Comparison of ENCODE assay signal across 8 mouse cellular contexts in the genomic region with DNA sequence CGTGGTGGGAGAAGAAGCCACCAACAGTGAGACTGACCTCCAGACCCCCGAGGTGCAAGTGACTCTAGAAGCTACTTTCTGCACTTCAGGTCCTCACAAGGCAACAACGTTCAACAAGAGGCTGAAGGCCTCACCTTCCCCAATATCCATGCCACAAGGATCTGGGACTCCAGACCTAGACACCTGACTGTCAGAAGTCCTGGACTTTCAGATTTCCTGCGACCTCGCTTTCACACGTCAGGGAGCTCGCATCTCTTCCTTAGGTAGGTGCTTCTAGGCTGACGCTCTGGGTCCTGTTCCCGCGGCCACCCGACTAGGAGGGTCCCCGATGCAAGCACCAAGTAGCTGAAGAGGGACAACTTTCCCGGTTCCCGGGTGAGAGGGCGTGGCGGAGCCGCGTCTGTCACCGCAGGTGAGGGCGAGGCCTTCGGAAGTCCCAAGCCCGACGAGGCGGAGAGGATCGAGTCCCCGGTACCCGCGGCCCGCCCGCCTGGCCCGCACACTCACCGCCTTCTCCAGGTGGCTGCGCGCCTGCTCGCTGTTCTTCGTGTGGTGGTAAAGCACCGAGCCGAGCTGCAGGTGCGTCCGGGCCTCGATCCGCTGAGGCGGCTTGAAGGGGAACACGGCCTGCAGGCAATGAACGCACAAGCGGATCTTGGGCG. TPM values are rescaled to one million over a fixed set of nuclear protein-coding genes. Genes with fewer than 3 reads are reported as not detected.
DNase-seq lines count a peak whose midpoint lies in the region; ATAC-seq and TF ChIP-seq lines count a peak whose summit lies in the region.

No protein-coding gene starts in this region.

- peak overlapping the region; percentile 65; the same call in 1 of the 2 replicates for H3K27ac ChIP-seq in hindbrain, embryonic 11.5 days (ENCODE audit: low read depth, low read length)
- H3K27ac ChIP-seq in liver, adult 2 months (replicated peaks; ENCODE audit: insufficient read depth, low read depth, low read length): peak overlapping the region; percentile 48

- no peak for TF ChIP-seq CTCF in liver, adult 2 months (IDR thresholded peaks at IDR 0.05; ENCODE audit: low read depth, low read length)

- peak overlapping the region; percentile 100 for H3K4me3 ChIP-seq in hindbrain, embryonic 11.5 days (ENCODE audit: low read depth, low read length)
- H3K4me3 ChIP-seq in liver, adult 2 months (ENCODE audit: insufficient read depth, low read depth, low read length): peak overlapping the region; percentile 91

- H3K36me3 ChIP-seq in hindbrain, embryonic 11.5 days (ENCODE audit: control insufficient read depth, insufficient read depth, low read length): no peaks in the 10 kb centered on the region
- H3K36me3 ChIP-seq in liver, adult 2 months (ENCODE audit: control insufficient read depth, insufficient read depth, low read length): no peaks in the 10 kb centered on the region

- peaks cover 60% of the 10 kb centered on the region for H3K79me2 ChIP-seq in liver, adult 2 months (ENCODE audit: control insufficient read depth, insufficient read depth, low read length)

- WGBS in hindbrain, embryonic 11.5 days: 2% methylated on average over 46 of the region's 47 CpGs
- 1% methylated on average over 47 of the region's 47 CpGs for WGBS in liver, adult 2 months

- no peak for TF ChIP-seq POLR2A in liver, adult 2 months (IDR thresholded peaks at IDR 0.05; ENCODE audit: extremely low read depth, insufficient read depth, low read length)

- no peaks in the 10 kb centered on the region for H3K27me3 ChIP-seq in hindbrain, embryonic 11.5 days (ENCODE audit: control insufficient read depth, insufficient read depth, low read length)
- H3K27me3 ChIP-seq in liver, adult 2 months (ENCODE audit: control insufficient read depth, insufficient read depth, low read length): no peaks in the 10 kb centered on the region

- peak overlapping the region; percentile 87 for H3K4me2 ChIP-seq in hindbrain, embryonic 11.5 days (replicated peaks; ENCODE audit: low read depth, low read length)

- peak; percentile 62; the same call in 1 of the 2 replicates for ATAC-seq in hindbrain, embryonic 11.5 days (ENCODE audit: low FRiP score)
- peak; percentile 20; the same call in 1 of the 2 replicates for ATAC-seq in monocyte, adult 5-6 weeks (replicated peaks; ENCODE audit: insufficient number of reproducible peaks, low FRiP score, low TSS enrichment, poor library complexity, severe bottlenecking)

- H3K9ac ChIP-seq in hindbrain, embryonic 11.5 days (ENCODE audit: low read depth, low read length): peak overlapping the region; percentile 95
- H3K9ac ChIP-seq in liver, adult 2 months (ENCODE audit: low read depth, low read length): peak overlapping the region; percentile 93

- DNase-seq in cerebellum, adult 11 months: peak; percentile 6
- no peak for DNase-seq in cerebellum, adult 8-10 months
- peak; percentile 47 for DNase-seq in urinary bladder, postnatal 14 days (ENCODE audit: low spot score)
- DNase-seq in urinary bladder, postnatal 10 days (ENCODE audit: low spot score): no peak
- no peak for DNase-seq in hindbrain, embryonic 11.5 days (ENCODE audit: low spot score)
- DNase-seq in liver, adult 2 months (ENCODE audit: extremely low read depth, low read depth, low spot score): no peak
- peak; percentile 5 for DNase-seq in thymus, postnatal 25 days

- no peaks in the 10 kb centered on the region for H3K9me3 ChIP-seq in hindbrain, embryonic 11.5 days (ENCODE audit: control insufficient read depth, low read length)

- H3K4me1 ChIP-seq in hindbrain, embryonic 11.5 days (replicated peaks; ENCODE audit: control insufficient read depth, insufficient read depth, low read length): peaks cover 9% of the 10 kb centered on the region; the same call in 1 of the 2 replicates
- H3K4me1 ChIP-seq in liver, adult 2 months (ENCODE audit: control insufficient read depth, insufficient read depth, low read length): peaks cover 13% of the 10 kb centered on the region

RNA-seq across cellular contexts. Expression of a gene that starts 0.5 kb away (rescaled TPM):
- 51.1 and 52.1 TPM in 2 replicates for polyA plus RNA-seq in hindbrain, embryonic 11.5 days (2014; fragmentation: Nextera tagmentation; extraction: Ambion mirVana)
- total RNA-seq in liver, adult 2 months (2014; rRNA removed): 18.0 and 24.4 TPM in 2 replicates
- polyA plus RNA-seq in liver, adult 2 months (2012; rRNA removed): 30.1 and 40.5 TPM in 2 replicates
- 58.1 to 68.4 TPM (median 66.0 TPM) in 3 replicates for total RNA-seq in monocyte, adult 5-6 weeks (2017)

RNA-seq across cellular contexts. Expression of a gene that starts 0.6 kb away (rescaled TPM):
- polyA plus RNA-seq in hindbrain, embryonic 11.5 days (2014; fragmentation: Nextera tagmentation; extraction: Ambion mirVana): 34.5 and 35.4 TPM in 2 replicates
- 5.1 and 5.6 TPM in 2 replicates for total RNA-seq in liver, adult 2 months (2014; rRNA removed)
- 5.1 and 5.3 TPM in 2 replicates for polyA plus RNA-seq in liver, adult 2 months (2012; rRNA removed)
- 32.1 to 49.3 TPM (median 38.7 TPM) in 3 replicates for total RNA-seq in monocyte, adult 5-6 weeks (2017)

RNA-seq across cellular contexts. Expression of a gene that starts 30.7 kb away (rescaled TPM):
- 0.86 and 1.4 TPM in 2 replicates for polyA plus RNA-seq in hindbrain, embryonic 11.5 days (2014; fragmentation: Nextera tagmentation; extraction: Ambion mirVana)
- 43.8 and 67.9 TPM in 2 replicates for total RNA-seq in liver, adult 2 months (2014; rRNA removed)
- 152 and 203 TPM in 2 replicates for polyA plus RNA-seq in liver, adult 2 months (2012; rRNA removed)
- total RNA-seq in monocyte, adult 5-6 weeks (2017): 3.2 to 3.9 TPM in 2 of 3 replicates, not detected in the other

RNA-seq across cellular contexts. Expression of a gene that starts 41.2 kb away (rescaled TPM):
- 0.22 TPM in 1 of 2 replicates, not detected in the other for polyA plus RNA-seq in hindbrain, embryonic 11.5 days (2014; fragmentation: Nextera tagmentation; extraction: Ambion mirVana)
- 2.2 and 4.2 TPM in 2 replicates for total RNA-seq in liver, adult 2 months (2014; rRNA removed)
- 4.4 and 8.8 TPM in 2 replicates for polyA plus RNA-seq in liver, adult 2 months (2012; rRNA removed)
- total RNA-seq in monocyte, adult 5-6 weeks (2017): not detected in 3 replicates

RNA-seq across cellular contexts. Expression of a gene that starts 45.8 kb away (rescaled TPM):
- polyA plus RNA-seq in hindbrain, embryonic 11.5 days (2014; fragmentation: Nextera tagmentation; extraction: Ambion mirVana): 48.8 and 62.0 TPM in 2 replicates
- total RNA-seq in liver, adult 2 months (2014; rRNA removed): 11.2 and 16.8 TPM in 2 replicates
- polyA plus RNA-seq in liver, adult 2 months (2012; rRNA removed): 35.0 and 35.5 TPM in 2 replicates
- total RNA-seq in monocyte, adult 5-6 weeks (2017): 65.6 to 93.7 TPM (median 68.3 TPM) in 3 replicates

Comparison
In these comparisons a context has a peak if more than half of its experiments do, and no peak if none do; other contexts are left out.
1. DNase-seq: peak in cerebellum, adult 11 months (single experiment), urinary bladder, postnatal 14 days (single experiment) and thymus, postnatal 25 days (single experiment); none in cerebellum, adult 8-10 months (single experiment), urinary bladder, postnatal 10 days (single experiment), hindbrain, embryonic 11.5 days (single experiment) and liver, adult 2 months (single experiment).